Mouse (Mus musculus): ENCODE data around the gene Ccdc88a.

Ccdc88a gene

GRCm38 (mm10) chr11:29549425-29549778, 175.9 kb downstream of the Ccdc88a start:
- peak; percentile 72 for DNase-seq (ENCODE audit: low read depth, low spot score)

More at GRCm38 (mm10) chr11:29549425-29549778, 175.9 kb downstream of the Ccdc88a start:
- Histone ChIP-seq H3K27me3 (ENCODE audit: control insufficient read depth, insufficient read depth, low read length, poor library complexity, severe bottlenecking) (no peaks in the 10 kb centered on the region), H3K36me3 (ENCODE audit: control insufficient read depth, insufficient read depth, low read length, poor library complexity, severe bottlenecking) (peaks cover 5% of the 10 kb centered on the region)

All from splenic B cell, adult 2 months (primary cell).